Mouse (Mus musculus): ENCODE results near the gene Tbpl1.

Gene Tbpl1

GRCm38 (mm10) chr10:22731272-22732093 lies at the start of gene Tbpl1:
Gene Tbpl1, minus strand, starts transcription at chr10:22731938.
- DNase-seq (ENCODE audit: low spot score in 2 of 2), result peak; percentile 87 to 90

GRCm38 (mm10) chr10:22781466-22781865 lies 49.7 kb upstream of the Tbpl1 start:
- DNase-seq (ENCODE audit: low spot score in 2 of 2), result no peak

GRCm38 (mm10) chr10:22777939-22778338 lies 46.2 kb upstream of the Tbpl1 start:
- no peak for DNase-seq (ENCODE audit: low spot score in 2 of 2)

GRCm38 (mm10) chr10:22776007-22776698 lies 44.4 kb upstream of the Tbpl1 start:
- peak; percentile 49 to 56 for DNase-seq (ENCODE audit: low spot score in 2 of 2)

GRCm38 (mm10) chr10:22775456-22775855 lies 43.7 kb upstream of the Tbpl1 start:
- DNase-seq (ENCODE audit: low spot score in 2 of 2), result no peak

GRCm38 (mm10) chr10:22774626-22775025 lies 42.9 kb upstream of the Tbpl1 start:
- DNase-seq (ENCODE audit: low spot score in 2 of 2), result no peak

GRCm38 (mm10) chr10:22754240-22754639 lies 22.5 kb upstream of the Tbpl1 start:
- DNase-seq (ENCODE audit: low spot score in 2 of 2), result no peak

GRCm38 (mm10) chr10:22751175-22751682 lies 19.5 kb upstream of the Tbpl1 start:
- no peak for DNase-seq (ENCODE audit: low spot score in 2 of 2)

- DNase-seq (ENCODE audit: low spot score in 2 of 2), result no peak
Observed at GRCm38 (mm10) chr10:22746334-22747322, 14.9 kb upstream of the Tbpl1 start.

- no peak for DNase-seq (ENCODE audit: low spot score in 2 of 2)
Observed at GRCm38 (mm10) chr10:22745922-22746321, 14.2 kb upstream of the Tbpl1 start.

GRCm38 (mm10) chr10:22732181-22732580 lies 443 bp upstream of the Tbpl1 start:
- no peak for DNase-seq (ENCODE audit: low spot score in 2 of 2)

- DNase-seq (ENCODE audit: low spot score in 2 of 2), result no peak
Observed at GRCm38 (mm10) chr10:22730992-22731271, 806 bp downstream of the Tbpl1 start.

GRCm38 (mm10) chr10:22730266-22730991 lies 1.3 kb downstream of the Tbpl1 start:
- DNase-seq (ENCODE audit: low spot score in 2 of 2), result peak in 1 of 2 experiments; percentile 14

GRCm38 (mm10) chr10:22728257-22728656 lies 3.5 kb downstream of the Tbpl1 start:
- no peak for DNase-seq (ENCODE audit: low spot score in 2 of 2)

GRCm38 (mm10) chr10:22726295-22726694 lies 5.4 kb downstream of the Tbpl1 start:
- no peak for DNase-seq (ENCODE audit: low spot score in 2 of 2)

GRCm38 (mm10) chr10:22725166-22725565 lies 6.6 kb downstream of the Tbpl1 start:
- no peak for DNase-seq (ENCODE audit: low spot score in 2 of 2)

GRCm38 (mm10) chr10:22720781-22721529 lies 10.8 kb downstream of the Tbpl1 start:
- peak in 1 of 2 experiments; percentile 3 for DNase-seq (ENCODE audit: low spot score in 2 of 2)

- DNase-seq (ENCODE audit: low spot score in 2 of 2), result no peak
Observed at GRCm38 (mm10) chr10:22718475-22718874, 13.3 kb downstream of the Tbpl1 start.

- DNase-seq (ENCODE audit: low spot score in 2 of 2), result peak in 1 of 2 experiments; percentile 39
Observed at GRCm38 (mm10) chr10:22714520-22714919, 17.2 kb downstream of the Tbpl1 start.

- DNase-seq (ENCODE audit: low spot score in 2 of 2), result no peak
Observed at GRCm38 (mm10) chr10:22712955-22713354, 18.8 kb downstream of the Tbpl1 start.
